Mouse (Mus musculus) stomach, embryonic 15.5 days (tissue): ENCODE data around the gene Trub2. TPM values are rescaled to one million over a fixed set of nuclear protein-coding genes. Genes with fewer than 3 reads are reported as not detected.

Source experiments
- ATAC-seq: fragments of 200-750 bp; cut with Nextera tagmentation; 2 replicates; pipeline ENCODE4 v1.8.0; 2017; ENCODE audit warnings: low read depth, moderate number of reproducible peaks, moderate TSS enrichment; ENCODE audit not compliant: insufficient read depth, low FRiP score
- H3K27ac ChIP-seq: fragments of 300-500 bp; sonication (generic); 2 replicates; pipeline ENCODE4 v1.5.1; 2015; ENCODE audit warnings: mild to moderate bottlenecking, inconsistent platforms
- H3K27me3 ChIP-seq: fragments of 300-500 bp; sonication (generic); replicated peaks from 2 replicates; pipeline ENCODE4 v1.6.1; 2015; ENCODE audit warnings: inconsistent platforms
- H3K36me3 ChIP-seq: fragments of 300-500 bp; sonication (generic); 2 replicates; pipeline ENCODE4 v1.6.1; 2015; ENCODE audit warnings: inconsistent platforms
- H3K4me1 ChIP-seq: fragments of 300-500 bp; sonication (generic); 2 replicates; pipeline ENCODE4 v1.6.1; 2015; ENCODE audit warnings: inconsistent platforms
- H3K4me2 ChIP-seq: fragments of 300-500 bp; sonication (generic); 2 replicates; pipeline ENCODE4 v1.6.1; 2015; ENCODE audit warnings: mild to moderate bottlenecking, inconsistent platforms
- H3K4me3 ChIP-seq: fragments of 300-500 bp; sonication (generic); replicated peaks from 2 replicates; pipeline ENCODE4 v1.5.1; 2015; ENCODE audit warnings: inconsistent platforms
- H3K9ac ChIP-seq: fragments of 300-500 bp; sonication (generic); 2 replicates; pipeline ENCODE4 v1.6.1; 2015; ENCODE audit warnings: inconsistent platforms
- H3K9me3 ChIP-seq: fragments of 300-500 bp; sonication (generic); 2 replicates; pipeline ENCODE4 v1.6.1; 2016; ENCODE audit warnings: inconsistent platforms
- WGBS: fragments of 180-500 bp; shearing (Covaris S2); methylation state at CpG from one replicate; pipeline ENCODE4 v1.1.7; 2015; 5-methylcytosine and 5-hydroxymethylcytosine counted together
- polyA plus RNA-seq: library from polyadenylated mRNA; unstranded; fragments of >200 nt; fragmentation: Nextera tagmentation; extraction: Ambion mirVana; gene quantifications from 2 replicates; pipeline ENCODE4 v1.2.1, GENCODE M21; 2015

Gene Trub2
- polyA plus RNA-seq, 1 experiment from 2014 or later: 32.2 TPM

DNA sequence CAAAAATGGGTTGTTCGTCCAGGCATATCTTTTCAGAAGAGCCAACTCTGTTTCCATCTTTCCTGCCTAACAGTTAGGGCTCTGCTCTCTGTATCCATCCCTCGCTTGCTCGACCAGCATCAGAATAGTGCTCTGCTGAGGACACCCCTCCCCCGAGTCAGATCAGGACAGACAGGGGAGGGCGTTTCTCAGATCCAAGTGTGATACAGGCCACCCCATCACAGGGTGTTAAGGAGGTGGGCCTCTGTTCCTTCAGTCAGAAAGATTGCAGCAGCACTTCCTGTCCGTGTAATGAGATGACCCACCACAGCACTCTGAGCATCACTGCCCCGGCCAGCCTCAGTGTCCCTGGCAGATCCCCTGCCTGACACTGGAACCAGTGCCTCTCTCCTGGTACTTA lies 72.2 kb downstream of the Trub2 start:
- Histone ChIP-seq H3K9me3 (no peaks in the 10 kb centered on the region), H3K27ac (peak overlapping the region; percentile 85), H3K27me3 (no peaks in the 10 kb centered on the region), H3K36me3 (peaks cover 21% of the 10 kb centered on the region), H3K4me3 (no peak overlapping the region), H3K4me2 (no peak overlapping the region), H3K4me1 (peaks cover 15% of the 10 kb centered on the region), H3K9ac (no peak overlapping the region)
- no peak for ATAC-seq
- WGBS: 27% methylated on average over 7 of the region's 7 CpGs

DNA sequence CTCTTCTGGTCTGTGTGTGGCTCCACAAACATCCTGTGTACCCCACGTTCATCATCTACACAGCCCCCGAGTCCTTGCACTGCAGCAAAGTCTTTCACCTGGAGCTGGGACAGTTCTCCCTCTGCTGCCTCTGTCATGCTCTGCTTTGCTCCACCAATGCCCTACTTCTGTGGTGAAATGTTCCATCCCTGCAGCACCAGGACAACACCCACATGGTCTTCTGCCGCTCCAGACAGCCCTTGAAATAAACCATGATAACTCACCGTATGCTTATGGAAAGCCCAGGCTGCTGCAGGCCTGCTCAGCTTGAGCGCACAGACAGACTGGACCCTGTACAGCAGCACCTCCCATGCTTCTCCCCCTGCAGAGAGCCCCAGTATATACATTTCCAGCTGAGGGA lies 74.2 kb downstream of the Trub2 start:
- WGBS: 67% methylated on average over 5 of the region's 5 CpGs
- no peak for ATAC-seq
- no peak overlapping the region for H3K27ac ChIP-seq

DNA sequence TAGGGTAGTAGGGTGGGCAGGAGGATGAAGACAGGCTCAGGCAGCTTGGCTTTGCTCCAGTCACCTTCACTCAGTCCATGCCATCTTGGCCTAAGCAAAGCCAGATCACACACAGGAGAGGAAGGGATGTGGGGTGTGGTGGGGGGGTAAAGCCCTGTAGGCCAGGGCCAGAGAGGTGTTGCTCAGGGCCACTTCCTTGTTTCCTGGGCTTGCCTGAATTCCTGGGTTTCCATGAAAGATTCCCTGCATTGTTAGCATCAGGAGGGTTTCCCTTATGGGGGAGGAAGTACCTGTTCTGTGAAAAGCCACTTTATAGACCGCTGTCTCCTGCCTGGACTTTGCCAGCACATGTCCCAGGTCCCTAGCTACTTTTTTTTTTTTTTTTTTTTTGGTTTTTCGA lies 74.8 kb downstream of the Trub2 start:
- WGBS: 75% methylated on average over 2 of the region's 2 CpGs
- peaks cover 15% of the 10 kb centered on the region for H3K4me1 ChIP-seq
- no peak for ATAC-seq

More for the DNA sequence above, 74.2 kb downstream of the Trub2 start:
- H3K4me2 ChIP-seq: no peak overlapping the region
- peaks cover 15% of the 10 kb centered on the region for H3K4me1 ChIP-seq
- no peaks in the 10 kb centered on the region for H3K9me3 ChIP-seq
- H3K4me3 ChIP-seq: no peak overlapping the region
- H3K36me3 ChIP-seq: peaks cover 7% of the 10 kb centered on the region
- H3K27me3 ChIP-seq: no peaks in the 10 kb centered on the region
- no peak overlapping the region for H3K9ac ChIP-seq

DNA sequence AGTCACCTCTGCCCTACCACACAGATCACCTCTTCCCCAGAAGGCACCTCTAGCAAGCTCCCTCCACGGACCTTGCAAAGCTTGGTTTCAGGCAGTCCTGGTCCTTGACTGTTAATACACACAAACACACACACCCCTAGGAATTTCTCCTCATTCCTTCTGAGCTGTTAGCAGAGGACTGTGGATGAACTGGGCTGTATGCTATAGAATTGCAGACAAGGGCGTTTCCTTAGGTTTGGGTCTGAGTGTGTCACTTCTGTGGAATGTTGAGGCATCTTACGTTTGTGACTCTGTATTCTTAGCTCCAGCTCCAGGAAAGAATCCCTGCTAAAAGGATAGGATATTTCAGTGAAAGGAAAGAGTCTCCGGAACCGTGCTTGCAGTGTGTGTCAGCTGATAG lies 76.4 kb downstream of the Trub2 start:
- Histone ChIP-seq H3K27ac (no peak overlapping the region), H3K9ac (no peak overlapping the region), H3K27me3 (no peaks in the 10 kb centered on the region), H3K36me3 (peaks cover 21% of the 10 kb centered on the region), H3K9me3 (no peaks in the 10 kb centered on the region), H3K4me3 (no peak overlapping the region), H3K4me2 (no peak overlapping the region), H3K4me1 (peaks cover 11% of the 10 kb centered on the region)
- ATAC-seq: no peak
- 71% methylated on average over 5 of the region's 5 CpGs for WGBS

More for the DNA sequence above, 74.8 kb downstream of the Trub2 start:
- Histone ChIP-seq H3K4me3 (no peak overlapping the region), H3K27me3 (no peaks in the 10 kb centered on the region), H3K36me3 (peaks cover 9% of the 10 kb centered on the region), H3K9me3 (no peaks in the 10 kb centered on the region), H3K27ac (no peak overlapping the region), H3K9ac (no peak overlapping the region), H3K4me2 (no peak overlapping the region)

Other genes with a start within 250 kb of the Trub2 start
- 12.7 and 14.5 TPM in 2 replicates for gene Rapgef1, start 168.8 kb downstream of the Trub2 start, polyA plus RNA-seq
- gene Gm13420, start 36.8 kb downstream of the Trub2 start, polyA plus RNA-seq: 2.4 and 2.9 TPM in 2 replicates
- gene Gm13547, start 29.2 kb downstream of the Trub2 start, polyA plus RNA-seq: not detected in 2 replicates
- 33.3 and 35.7 TPM in 2 replicates for gene Coq4, start 1.0 kb downstream of the Trub2 start, polyA plus RNA-seq
- gene Slc27a4, start 14.1 kb upstream of the Trub2 start, polyA plus RNA-seq: 19.7 and 21.3 TPM in 2 replicates
- gene Urm1, start 31.6 kb upstream of the Trub2 start, polyA plus RNA-seq: 19.1 and 20.0 TPM in 2 replicates
- gene Cercam, start 80.7 kb upstream of the Trub2 start, polyA plus RNA-seq: 28.5 and 29.4 TPM in 2 replicates
- gene Odf2, start 100.7 kb upstream of the Trub2 start, polyA plus RNA-seq: 53.6 and 53.8 TPM in 2 replicates
- 49.3 and 51.8 TPM in 2 replicates for gene Gle1, start 146.9 kb upstream of the Trub2 start, polyA plus RNA-seq
- 74.3 and 78.5 TPM in 2 replicates for gene Sptan1, start 177.1 kb upstream of the Trub2 start, polyA plus RNA-seq